ENCODE assay signal across 8 mouse cellular contexts in genomic region chr8:46216838-46217237, GRCm38 (mm10). TPM values are rescaled to one million over a fixed set of nuclear protein-coding genes. Genes with fewer than 3 reads are reported as not detected.
DNase-seq lines count a peak whose midpoint lies in the region; ATAC-seq and TF ChIP-seq lines count a peak whose summit lies in the region.

No protein-coding gene starts in this region.

- 1% methylated on average over 14 of the region's 14 CpGs for WGBS in cerebellum, adult 2 months
- WGBS in forebrain, postnatal 0 days, result 1% methylated on average over 14 of the region's 14 CpGs
- WGBS in liver, postnatal 0 days (ENCODE audit: insufficient replicate concordance), result 7% methylated on average over 14 of the region's 14 CpGs

- TF ChIP-seq CTCF in cerebellum, adult 2 months (IDR thresholded peaks at IDR 0.05; ENCODE audit: borderline replicate concordance, insufficient read depth, low read depth, low read length), result no peak
- TF ChIP-seq CTCF in forebrain, postnatal 0 days (IDR thresholded peaks at IDR 0.05; ENCODE audit: low read depth), result no peak
- TF ChIP-seq CTCF in layer of hippocampus, adult 2 months (conservative IDR thresholded peaks at IDR 0.05), result no peak
- TF ChIP-seq CTCF in liver, postnatal 0 days (IDR thresholded peaks at IDR 0.05; ENCODE audit: low read depth), result no peak

- H3K4me2 ChIP-seq in forebrain, postnatal 0 days (ENCODE audit: low read depth), result peak overlapping the region; percentile 50
- H3K4me2 ChIP-seq in liver, postnatal 0 days (ENCODE audit: low read depth, low read length), result peak overlapping the region; percentile 71

- TF ChIP-seq EP300 in liver, postnatal 0 days (IDR thresholded peaks at IDR 0.05; ENCODE audit: low read depth), result no peak

- no peaks in the 10 kb centered on the region for H3K27me3 ChIP-seq in cerebellum, adult 2 months (ENCODE audit: control insufficient read depth, insufficient read depth, low read length)
- H3K27me3 ChIP-seq in forebrain, postnatal 0 days (ENCODE audit: insufficient read depth, low read length), result no peaks in the 10 kb centered on the region
- H3K27me3 ChIP-seq in liver, postnatal 0 days (ENCODE audit: insufficient read depth, low read length), result no peaks in the 10 kb centered on the region

- H3K9me3 ChIP-seq in forebrain, postnatal 0 days (ENCODE audit: low read length), result no peaks in the 10 kb centered on the region
- no peaks in the 10 kb centered on the region for H3K9me3 ChIP-seq in liver, postnatal 0 days (ENCODE audit: low read length)

- peak; percentile 22 for DNase-seq in NIH3T3 (ENCODE audit: low read depth)
- DNase-seq in cerebellum, adult 2 months, result peak; percentile 76 to 78
- DNase-seq in forebrain, postnatal 0 days, result peak; percentile 81
- peak; percentile 73 to 77 for DNase-seq in heart, postnatal 36 days
- DNase-seq in layer of hippocampus, adult 2 months (ENCODE audit: low spot score in 2 of 2), result peak; percentile 48 to 53
- DNase-seq in liver, postnatal 0 days, result peak; percentile 60
- peak; percentile 59 for DNase-seq in retina, adult 2 months (ENCODE audit: low read depth, low spot score)
- DNase-seq in natural killer cell, adult 2 months (ENCODE audit: low spot score in 2 of 2), result no peak

- intact Hi-C loops in heart, postnatal 36 days (cut with DNase I), result no loop called here

- H3K9ac ChIP-seq in forebrain, postnatal 0 days, result peak overlapping the region; percentile 52
- peak overlapping the region; percentile 48; the same call in 1 of the 2 replicates for H3K9ac ChIP-seq in liver, postnatal 0 days (replicated peaks)

- TF ChIP-seq POLR2A in cerebellum, adult 2 months (IDR thresholded peaks at IDR 0.05; ENCODE audit: borderline replicate concordance, insufficient read depth, low read length), result peak; percentile 60; the same call in 1 of the 2 replicates

- no peaks in the 10 kb centered on the region; the same call in none of the 2 replicates for H3K4me1 ChIP-seq in cerebellum, adult 2 months (ENCODE audit: control insufficient read depth, insufficient read depth, low read length)
- no peaks in the 10 kb centered on the region for H3K4me1 ChIP-seq in forebrain, postnatal 0 days (ENCODE audit: insufficient read depth)
- H3K4me1 ChIP-seq in liver, postnatal 0 days (ENCODE audit: insufficient read depth), result peaks cover 6% of the 10 kb centered on the region

- H3K4me3 ChIP-seq in cerebellum, adult 2 months (replicated peaks; ENCODE audit: insufficient read depth, low read depth, low read length), result peak overlapping the region; percentile 74
- H3K4me3 ChIP-seq in forebrain, postnatal 0 days (ENCODE audit: low read depth, low read length), result peak overlapping the region; percentile 35
- H3K4me3 ChIP-seq in layer of hippocampus, adult 2 months, result peak overlapping the region; percentile 66
- H3K4me3 ChIP-seq in liver, postnatal 0 days (ENCODE audit: low read depth, low read length), result peak overlapping the region; percentile 36; the same call in 1 of the 2 replicates

- peak; percentile 91 for ATAC-seq in forebrain, postnatal 0 days
- peak; percentile 56 for ATAC-seq in liver, postnatal 0 days

- H3K27ac ChIP-seq in cerebellum, adult 2 months (ENCODE audit: insufficient read depth, low read length), result peak overlapping the region; percentile 64
- H3K27ac ChIP-seq in forebrain, postnatal 0 days (ENCODE audit: low read depth, low read length), result peak overlapping the region; percentile 47
- H3K27ac ChIP-seq in layer of hippocampus, adult 2 months, result peak overlapping the region; percentile 84
- H3K27ac ChIP-seq in liver, postnatal 0 days (ENCODE audit: low read depth), result no peak overlapping the region

- H3K36me3 ChIP-seq in forebrain, postnatal 0 days (ENCODE audit: insufficient read depth), result no peaks in the 10 kb centered on the region
- H3K36me3 ChIP-seq in liver, postnatal 0 days (replicated peaks; ENCODE audit: insufficient read depth, low read length), result no peaks in the 10 kb centered on the region

RNA-seq across cellular contexts. Expression of gene Slc25a4, which starts 5.8 kb away (rescaled TPM):
- polyA plus RNA-seq in cerebellum, adult 2 months (2012; rRNA removed), result 876 and 917 TPM in 2 replicates
- 925 and 1,077 TPM in 2 replicates for total RNA-seq in forebrain, postnatal 0 days (2014; rRNA removed)
- polyA plus RNA-seq in forebrain, postnatal 0 days (2015; fragmentation: Nextera tagmentation; extraction: Ambion mirVana), result 945 and 997 TPM in 2 replicates
- total RNA-seq in heart, postnatal 36 days (2021), result 1,000 to 10,000 TPM; 5,098 to 5,396 TPM
- 100 to 1,000 TPM; 549 to 572 TPM for total RNA-seq in layer of hippocampus, adult 2 months (2021)
- polyA plus RNA-seq in liver, postnatal 0 days (2015; fragmentation: Nextera tagmentation; extraction: Ambion mirVana), result 448 and 459 TPM in 2 replicates

Comparison
In these comparisons a context has a peak if more than half of its experiments do, and no peak if none do; other contexts are left out.
1. DNase-seq: peak in NIH3T3 (single experiment), cerebellum, adult 2 months (2 of 2), forebrain, postnatal 0 days (single experiment), heart, postnatal 36 days (2 of 2), layer of hippocampus, adult 2 months (2 of 2), liver, postnatal 0 days (single experiment) and retina, adult 2 months (single experiment); none in natural killer cell, adult 2 months (0 of 2).
2. Peak in every context shown above with its lines, with median percentiles within 50 percentile points of each other: H3K4me3 ChIP-seq.